Mouse (Mus musculus) layer of hippocampus, postnatal 36 days (tissue): ENCODE measurements around the gene Strn4. TPM values are rescaled to one million over a fixed set of nuclear protein-coding genes. Genes with fewer than 3 reads are reported as not detected.

ENCODE experiments used
- DNase-seq, 2 experiments: peaks; one replicate each; pipeline ENCODE4 v3.0.0; 2022
- total RNA-seq, 2 experiments: library from RNA; stranded (reverse); gene quantifications; 2 replicates each; pipeline ENCODE4 v1.2.3; 2021

Strn4 gene
- total RNA-seq, 2 experiments from 2014 or later: 288 to 292 TPM

DNA sequence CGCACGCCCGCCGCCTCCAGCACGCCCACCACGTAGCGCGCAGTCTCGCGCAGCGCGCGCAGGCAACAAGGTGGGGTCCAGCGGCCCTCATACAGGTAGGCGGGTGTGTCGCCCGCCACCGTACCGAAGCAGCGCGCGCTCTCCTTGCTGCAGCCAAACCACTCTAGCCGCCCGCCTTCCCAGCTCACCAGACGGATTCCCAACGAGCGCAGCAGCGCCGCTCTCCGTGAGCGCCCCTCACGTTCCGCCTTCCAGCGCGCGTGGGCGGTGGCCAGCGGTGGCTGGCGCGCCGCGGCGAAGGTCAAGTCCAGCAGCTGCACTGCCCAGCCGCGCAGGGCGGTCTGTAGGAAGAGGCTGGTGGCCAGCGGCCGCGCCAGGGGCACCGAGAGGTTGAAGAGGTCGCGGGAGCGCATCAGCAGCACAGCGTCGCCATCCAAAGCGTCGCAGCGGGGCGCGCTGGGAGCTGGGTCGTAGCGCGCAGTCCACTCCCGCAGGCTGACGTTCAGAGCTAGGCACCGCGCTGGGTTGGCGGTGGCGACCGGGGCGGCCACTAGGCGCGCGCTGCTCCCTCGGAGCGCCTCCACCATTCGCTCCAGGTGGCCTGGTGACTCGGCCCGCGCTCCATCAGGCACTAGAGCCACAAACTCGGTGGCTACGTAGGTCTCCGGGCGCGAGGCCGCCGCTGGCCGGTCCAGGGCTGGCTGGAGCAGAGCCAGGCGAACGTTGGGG lies 4.6 kb upstream of the Strn4 start:
- no peak for DNase-seq

DNA sequence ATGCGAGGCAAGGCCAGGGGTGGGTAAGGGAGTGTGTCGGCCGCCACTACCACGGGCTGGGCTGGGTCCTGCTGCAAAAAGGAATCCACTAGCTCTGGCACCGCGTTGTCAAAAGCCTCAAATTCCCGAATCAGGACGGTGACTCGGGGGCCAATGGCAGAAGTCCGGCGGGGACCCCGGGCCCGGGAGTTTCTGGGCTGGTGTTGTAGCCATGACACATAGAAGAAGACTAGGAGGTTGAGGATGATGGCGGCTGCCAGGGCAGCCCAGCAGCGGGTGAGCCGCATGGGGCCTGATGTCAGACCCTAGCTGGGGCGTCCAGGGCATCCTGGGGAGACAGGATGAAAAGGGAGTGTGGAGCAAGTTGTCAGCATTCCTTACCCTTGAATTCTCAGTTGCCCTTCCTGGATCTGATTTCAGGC lies 4.0 kb upstream of the Strn4 start:
- DNase-seq: no peak

DNA sequence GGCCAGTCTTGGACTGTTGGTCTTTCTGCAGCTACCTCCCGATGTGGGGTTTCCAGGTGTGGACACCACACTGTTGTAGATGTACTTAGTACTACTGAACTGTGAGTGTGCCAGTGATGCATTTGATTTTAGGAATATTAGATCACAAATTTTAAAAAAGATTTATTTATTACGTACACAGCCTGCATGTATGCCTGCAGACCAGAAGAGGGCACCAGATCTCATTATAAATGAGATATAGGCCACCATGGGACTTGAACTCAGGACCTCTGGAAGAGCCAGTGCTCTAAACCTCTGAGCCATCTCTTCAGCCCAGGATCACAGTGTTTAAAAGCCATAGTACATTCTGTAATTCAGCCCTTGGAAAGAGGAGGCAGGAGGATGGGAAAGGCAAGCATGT lies 3.2 kb upstream of the Strn4 start:
- no peak for DNase-seq

DNA sequence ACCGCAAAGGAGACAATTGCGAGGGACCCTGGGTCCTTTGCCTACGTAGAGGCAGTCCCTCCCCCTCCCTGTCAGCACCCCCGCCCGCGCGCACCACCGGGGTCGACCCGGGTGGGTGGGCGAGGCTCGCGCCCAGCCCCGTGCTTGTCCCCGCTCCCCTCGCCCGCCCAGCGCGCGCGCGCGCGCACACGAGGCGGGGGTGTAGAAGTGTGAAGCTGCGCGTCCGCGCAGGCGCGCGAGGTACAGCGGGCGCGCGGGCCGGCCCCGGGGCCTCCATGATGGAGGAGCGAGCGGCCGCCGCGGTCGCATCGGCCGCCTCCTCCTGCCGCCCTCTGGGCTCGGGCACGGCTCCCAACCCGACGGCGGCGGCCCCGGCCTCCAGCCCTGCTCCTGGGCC lies 387 bp downstream of the Strn4 start:
- DNase-seq: peak; percentile 75 to 77

DNA sequence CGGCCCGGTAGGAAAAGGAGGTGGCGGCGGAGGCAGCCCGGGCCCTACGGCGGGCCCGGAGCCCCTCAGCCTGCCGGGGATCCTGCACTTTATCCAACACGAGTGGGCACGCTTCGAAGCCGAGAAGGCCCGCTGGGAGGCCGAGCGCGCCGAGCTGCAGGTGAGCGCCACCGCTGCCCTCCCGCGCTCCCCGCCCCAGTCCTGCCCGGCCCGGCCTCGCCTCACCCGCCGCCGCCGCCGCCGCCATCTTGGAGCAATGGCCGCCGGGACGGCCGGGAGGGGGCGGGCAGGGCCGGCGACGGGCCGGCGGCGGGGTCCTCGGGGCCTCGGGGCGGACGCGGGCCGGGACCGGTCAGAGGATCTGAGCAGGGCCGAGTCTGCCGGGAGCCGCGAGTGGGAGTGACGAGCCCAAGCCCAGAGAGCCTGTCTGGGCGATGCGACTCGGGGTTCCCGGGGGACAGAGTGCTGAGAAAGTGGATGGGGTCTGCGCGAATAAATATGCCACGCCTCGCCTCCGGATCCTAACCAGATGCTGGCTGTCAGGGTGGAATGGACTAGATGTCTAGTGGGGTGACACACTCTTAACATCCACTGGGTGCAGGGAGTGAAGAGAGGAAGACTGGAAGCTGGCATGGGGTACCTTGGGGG lies 910 bp downstream of the Strn4 start, which contains the start of gene Fkrp:
Gene Fkrp (minus strand): TSS at position 258 of the 648 bp plus-strand sequence.
- DNase-seq: peak; percentile 59 to 61

DNA sequence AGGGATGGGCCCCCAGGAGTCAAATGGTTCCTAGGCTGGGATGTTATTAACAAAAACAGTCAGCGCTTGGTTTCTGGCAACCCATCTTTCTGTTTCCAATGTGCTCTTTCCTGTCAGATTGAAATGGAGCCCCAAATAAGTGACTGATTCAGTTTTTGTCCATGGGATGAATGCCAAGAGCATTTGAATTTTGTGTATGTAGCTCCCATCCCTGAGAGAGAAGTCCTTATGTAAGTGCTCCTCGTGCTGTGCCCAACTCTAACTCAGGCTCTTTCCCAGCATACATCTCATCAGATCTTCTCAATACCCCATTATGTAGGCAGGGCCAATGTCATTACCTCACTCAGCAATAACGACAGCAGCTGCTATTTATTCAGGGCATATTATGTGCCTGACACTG lies 2.0 kb downstream of the Strn4 start:
- no peak for DNase-seq

DNA sequence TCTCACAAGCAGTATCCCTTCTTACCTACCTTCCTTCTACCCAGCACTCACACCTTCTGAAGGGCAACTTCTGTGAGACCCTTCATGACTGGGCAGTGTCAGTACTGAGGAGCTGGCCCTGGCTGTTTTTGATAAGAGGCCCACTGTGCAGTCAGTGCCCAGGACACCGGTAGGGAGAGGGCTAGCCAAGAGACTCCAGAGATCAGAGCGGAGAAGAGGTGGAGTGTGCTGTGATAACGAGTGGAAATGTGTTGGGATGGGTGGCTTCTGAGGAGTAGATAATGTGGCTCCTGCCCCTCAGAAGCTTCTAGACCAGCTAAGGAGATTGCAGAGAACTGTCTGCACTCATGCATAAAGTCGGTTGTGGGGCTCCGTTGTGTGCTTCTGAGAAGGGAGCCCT lies 4.1 kb downstream of the Strn4 start:
- no peak for DNase-seq

DNA sequence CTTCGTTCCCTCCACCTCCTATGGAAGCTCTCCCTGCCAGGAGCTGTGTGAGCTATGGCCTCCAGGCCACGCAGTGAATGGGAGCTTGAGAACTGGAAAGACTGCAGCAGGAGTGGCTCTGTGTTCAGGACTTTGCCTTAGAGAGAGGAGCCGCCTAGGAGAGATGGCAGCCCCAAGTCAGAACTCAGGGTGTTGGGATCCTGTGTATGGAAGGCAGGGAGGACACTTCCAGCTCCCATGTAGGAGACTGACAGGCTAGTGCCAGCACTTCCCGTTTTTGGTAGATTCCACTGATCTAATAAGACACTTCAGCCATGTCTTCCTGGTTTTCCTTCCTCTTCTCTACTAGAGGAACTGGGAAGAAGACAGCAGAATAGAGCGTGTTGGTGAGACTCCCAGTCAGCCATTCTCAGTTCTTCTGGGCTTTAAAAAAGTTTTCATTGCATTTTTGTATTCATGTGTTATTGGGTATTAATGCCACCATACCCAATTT lies 4.6 kb downstream of the Strn4 start:
- DNase-seq: no peak

DNA sequence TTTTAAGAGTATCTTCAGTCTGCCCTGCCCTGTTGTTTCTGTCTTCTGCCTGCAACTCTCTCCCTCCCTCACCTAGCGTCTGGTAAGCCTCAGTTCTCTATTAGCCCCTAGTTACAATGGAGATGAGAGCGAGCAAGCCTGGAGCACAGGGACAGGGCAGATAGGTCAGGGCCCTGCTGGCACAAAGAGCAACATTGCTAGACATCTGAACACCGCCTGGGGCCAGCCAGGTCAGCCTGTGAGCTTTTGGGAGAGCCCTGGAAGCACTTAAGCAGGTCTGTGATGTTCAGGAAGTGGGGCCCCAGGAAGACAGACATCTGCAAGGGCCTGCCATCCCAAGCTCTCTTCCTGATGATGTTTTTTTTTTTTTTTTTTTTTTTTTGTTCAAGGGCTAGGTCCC lies 5.4 kb downstream of the Strn4 start:
- no peak for DNase-seq

DNA sequence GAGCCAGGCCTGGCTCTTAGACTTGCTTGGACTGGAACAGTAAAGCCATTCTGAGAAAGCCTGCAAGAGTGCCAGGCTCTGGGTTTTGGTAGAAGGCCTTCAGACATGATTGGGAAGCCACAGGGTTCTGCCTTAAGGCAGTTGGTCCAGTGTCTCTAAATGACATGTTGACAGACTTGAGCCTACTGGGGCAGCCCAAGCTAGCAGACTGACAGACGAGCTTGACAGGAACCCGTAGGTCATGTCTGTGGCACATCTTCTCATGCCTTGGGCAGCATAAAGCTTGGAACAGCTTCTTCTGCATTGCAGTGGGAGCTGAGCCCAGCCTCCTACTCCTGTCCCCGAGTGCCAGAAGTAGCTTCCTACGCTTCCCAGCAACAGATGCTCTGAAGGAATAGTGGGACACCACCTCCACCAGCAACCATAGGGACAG lies 6.0 kb downstream of the Strn4 start:
- peak; percentile 76 to 78 for DNase-seq

DNA sequence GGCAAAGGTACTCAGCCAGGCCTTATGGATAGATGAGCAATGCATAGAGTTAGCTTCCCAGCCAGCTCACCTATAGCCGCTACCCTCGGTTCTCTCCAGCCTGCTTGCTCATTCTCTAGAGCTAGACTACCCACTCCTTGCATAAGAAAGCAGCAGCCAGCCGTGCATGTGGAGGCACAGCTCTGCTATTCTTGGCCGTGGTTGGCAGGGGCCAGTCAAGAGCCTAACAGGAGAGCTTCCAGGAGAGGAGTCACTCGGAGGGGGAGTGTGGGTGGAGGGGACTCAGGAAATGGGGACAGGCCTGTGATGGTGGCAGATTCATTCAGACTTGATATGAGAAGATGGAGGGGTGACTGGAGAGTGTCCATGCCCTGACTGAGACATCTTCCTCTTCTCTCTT lies 8.0 kb downstream of the Strn4 start:
- no peak for DNase-seq

DNA sequence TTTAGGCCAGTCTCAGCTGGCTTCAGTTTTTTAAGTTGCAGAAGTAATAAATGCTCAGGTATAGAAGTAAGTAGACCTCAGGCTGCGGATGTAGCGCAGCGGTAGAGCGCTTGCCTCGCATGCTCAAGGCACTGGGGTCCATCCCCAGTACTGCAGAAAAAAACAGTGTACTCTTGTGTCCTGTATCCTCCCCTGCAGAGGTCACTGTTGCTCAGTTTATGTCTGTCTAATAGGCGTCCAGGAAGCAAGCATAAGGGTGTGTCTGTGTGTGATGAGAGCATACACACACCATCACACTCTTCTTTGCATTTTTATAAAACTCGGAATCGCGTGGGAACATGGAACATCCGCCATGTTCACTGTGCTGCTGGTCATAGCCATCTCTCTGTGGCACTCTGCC lies 10.1 kb downstream of the Strn4 start:
- DNase-seq: no peak

DNA sequence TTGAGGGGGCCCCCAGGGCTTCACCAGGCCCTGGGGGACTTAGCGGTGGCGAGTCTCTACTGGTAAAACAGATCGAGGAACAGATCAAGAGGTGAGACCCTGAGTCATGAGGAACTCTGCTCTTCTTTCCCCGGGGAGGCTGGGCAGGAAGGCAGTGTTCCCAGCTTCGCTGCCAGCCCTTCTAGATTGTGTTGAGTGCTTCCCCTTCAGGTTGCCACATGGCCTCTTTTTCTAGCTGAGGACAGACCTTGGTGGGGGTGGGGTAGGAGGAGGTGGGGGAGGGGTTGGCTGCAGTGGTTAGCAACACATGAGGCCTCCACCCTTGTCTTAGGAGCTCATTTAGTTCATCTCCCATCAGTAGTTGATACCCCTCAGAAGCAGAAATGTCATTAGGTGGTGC lies 10.9 kb downstream of the Strn4 start:
- DNase-seq: no peak

DNA sequence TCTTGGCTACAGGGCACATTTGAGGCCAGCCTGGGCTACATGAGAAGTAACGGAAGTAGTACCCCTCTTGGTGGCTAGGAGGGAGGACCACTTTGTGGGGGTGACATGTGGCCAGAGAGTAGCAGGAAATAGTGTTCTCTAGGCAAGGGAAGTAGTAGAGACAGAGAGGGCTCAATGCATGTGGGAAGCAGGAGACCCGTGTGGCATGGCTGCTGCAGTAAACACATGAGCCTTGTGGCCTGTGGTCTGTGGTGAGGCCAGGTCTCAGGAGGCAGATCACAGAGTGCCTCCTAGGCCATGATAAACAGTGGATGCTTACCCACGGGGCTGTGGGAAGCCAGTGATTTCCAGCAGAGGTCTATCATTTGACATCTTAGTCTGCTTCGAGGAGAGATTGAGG lies 11.6 kb downstream of the Strn4 start:
- no peak for DNase-seq

DNA sequence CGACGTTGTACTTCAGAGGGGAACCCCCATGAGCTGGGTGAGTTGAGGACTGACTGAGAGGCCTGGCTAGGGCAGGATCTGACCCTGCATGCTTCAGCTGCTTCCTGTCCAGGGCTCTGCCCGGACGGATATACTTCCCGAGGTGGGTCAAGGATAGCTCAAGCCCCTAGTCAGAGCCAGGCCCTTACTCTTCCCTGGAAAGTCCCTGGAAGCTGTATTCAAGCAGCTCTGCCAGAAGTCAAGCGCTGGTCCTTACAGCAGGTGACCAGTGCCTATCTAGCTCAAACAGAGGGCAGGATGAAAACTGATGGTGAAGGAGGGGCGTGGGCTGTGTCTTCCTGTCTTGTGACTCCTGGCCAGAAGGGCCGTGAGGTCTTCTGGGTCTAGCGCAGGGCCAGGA lies 14.8 kb downstream of the Strn4 start:
- no peak for DNase-seq

DNA sequence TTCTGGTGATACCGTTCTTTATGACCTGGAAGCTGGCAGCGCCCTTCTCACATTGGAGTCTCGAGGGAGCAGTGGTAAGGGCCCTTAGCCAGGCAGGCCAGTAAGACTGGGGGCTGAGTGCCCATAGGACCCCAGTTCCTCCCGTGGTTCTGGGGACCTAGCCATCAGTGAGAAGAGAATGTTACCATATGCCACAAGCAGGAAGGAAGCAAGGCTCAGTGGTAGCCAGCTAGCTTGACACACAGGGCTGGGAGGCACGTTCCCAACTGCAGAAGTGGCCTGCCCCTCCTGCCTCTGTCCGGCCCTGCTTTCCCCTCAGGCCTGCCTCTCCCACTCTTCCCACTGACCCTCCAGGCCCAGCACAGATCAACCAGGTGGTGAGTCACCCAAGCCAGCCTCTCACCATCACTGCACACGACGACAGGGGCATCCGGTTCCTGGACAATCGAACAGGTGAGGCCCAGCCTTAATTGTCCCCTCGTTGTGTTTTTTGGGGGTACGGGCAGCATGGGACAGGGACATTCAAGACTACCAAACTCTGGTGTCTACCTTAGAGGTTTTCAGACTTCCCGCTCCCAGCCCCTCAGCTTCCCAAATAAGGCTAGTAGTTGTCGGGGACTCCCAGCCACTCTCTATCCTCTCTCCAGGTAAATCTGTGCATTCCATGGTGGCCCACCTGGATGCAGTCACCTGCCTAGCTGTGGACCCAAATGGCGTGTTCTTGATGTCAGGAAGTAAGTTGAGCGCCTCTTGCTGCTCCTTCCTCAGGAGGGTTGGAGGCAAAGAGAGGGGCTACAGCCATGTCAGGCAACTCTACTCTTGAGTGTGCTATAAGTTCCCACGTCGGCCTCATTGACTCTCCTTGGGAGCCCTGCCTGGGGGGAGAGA lies 22.5 kb downstream of the Strn4 start:
- no peak for DNase-seq

DNA sequence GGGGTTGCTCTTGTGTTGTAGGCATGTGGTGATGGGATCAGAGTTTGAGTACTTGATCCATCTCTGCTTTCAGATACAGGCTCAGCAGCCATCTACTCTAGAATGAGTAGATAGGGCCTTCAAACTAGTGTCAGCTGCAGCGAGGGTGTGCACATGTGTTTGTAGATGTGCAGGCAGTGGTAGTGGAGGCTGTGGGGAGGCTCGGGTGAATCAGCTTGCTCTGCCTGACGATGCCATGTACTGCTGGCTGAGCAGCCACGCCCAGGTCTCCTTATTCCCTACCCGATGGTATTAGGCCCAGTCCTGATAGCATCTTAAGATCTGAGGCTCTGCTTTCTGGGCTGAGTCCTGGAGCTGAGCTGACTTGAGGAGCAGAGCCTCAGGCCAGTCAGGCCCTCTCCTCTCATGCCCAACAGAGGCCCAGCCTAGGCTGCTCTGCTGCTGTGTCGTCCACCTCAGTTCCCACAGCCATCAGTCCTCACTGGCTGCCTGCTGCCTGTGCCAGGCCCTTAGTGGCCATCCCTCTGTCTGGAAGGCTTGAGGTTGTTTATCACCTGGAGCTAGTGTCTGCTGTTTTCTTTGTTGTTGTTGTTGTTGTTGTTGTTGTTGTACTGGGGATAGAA lies 23.2 kb downstream of the Strn4 start:
- DNase-seq: no peak

DNA sequence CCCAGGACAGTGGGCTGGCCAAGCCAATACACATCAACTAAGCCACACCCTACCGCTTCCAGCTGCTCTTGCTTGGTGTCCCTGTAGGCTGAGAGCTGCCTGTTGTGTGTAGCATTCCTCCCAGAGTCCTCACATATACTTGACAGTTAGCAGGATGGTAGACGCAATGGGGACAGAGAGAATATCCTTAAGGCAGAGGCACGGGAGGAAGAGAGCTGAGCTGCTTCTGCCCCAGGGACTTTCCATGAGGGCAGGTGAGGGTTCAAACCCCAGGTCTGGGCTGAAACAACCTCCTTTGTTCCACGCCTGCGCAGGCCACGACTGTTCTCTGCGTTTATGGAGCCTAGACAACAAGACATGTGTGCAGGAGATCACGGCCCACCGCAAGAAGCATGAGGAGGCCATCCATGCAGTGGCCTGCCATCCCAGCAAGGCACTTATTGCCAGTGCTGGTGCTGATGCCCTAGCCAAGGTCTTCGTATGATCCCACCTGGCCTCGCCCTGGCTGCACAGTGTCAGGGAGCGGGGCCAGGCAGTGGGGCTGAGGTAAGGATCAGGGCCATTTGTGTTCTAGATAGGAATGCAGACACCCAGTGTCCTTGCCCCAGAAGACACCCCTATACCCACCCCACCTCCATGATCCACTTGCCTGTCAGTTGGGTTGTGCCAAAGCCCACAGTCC lies 23.9 kb downstream of the Strn4 start:
- no peak for DNase-seq

DNA sequence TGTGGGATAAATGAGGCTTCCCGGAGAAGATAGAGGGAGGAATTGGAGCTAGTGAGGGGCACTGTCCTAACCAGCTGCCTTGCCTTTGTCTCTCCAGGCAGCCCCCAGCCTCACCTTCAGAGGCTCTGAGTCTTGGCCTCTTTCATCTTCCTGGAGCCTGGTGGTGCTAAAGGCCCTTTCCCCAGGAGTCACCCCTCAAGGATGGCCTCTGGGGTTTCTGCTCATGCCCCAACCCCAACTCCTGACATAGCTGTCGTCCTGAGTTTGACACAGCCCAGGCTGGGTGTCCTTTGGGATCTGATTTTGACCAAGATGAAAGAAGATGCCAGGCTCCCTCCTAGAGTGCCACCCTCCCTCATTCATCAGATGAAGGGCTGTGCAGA lies 24.4 kb downstream of the Strn4 start:
- DNase-seq: no peak

DNA sequence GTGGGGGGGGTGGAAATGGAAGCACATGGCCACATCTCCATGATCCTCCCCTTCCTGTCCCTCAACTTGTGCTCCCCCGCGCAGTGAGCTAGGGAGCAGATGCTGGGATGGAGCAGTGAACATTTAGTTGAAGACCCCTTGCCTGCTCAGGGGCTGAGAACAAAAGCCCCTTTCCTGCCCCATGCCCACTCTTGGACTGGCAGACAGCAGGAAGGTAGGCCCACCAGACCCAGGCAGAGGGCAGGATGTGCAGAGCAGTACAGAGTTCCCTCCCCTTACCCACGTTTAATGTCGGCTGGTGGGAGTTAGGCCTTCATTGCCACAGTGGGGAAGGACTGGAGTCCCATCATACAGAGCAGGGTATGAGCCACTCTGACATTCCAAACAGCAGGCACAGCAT lies 25.4 kb downstream of the Strn4 start:
- DNase-seq: no peak

DNA sequence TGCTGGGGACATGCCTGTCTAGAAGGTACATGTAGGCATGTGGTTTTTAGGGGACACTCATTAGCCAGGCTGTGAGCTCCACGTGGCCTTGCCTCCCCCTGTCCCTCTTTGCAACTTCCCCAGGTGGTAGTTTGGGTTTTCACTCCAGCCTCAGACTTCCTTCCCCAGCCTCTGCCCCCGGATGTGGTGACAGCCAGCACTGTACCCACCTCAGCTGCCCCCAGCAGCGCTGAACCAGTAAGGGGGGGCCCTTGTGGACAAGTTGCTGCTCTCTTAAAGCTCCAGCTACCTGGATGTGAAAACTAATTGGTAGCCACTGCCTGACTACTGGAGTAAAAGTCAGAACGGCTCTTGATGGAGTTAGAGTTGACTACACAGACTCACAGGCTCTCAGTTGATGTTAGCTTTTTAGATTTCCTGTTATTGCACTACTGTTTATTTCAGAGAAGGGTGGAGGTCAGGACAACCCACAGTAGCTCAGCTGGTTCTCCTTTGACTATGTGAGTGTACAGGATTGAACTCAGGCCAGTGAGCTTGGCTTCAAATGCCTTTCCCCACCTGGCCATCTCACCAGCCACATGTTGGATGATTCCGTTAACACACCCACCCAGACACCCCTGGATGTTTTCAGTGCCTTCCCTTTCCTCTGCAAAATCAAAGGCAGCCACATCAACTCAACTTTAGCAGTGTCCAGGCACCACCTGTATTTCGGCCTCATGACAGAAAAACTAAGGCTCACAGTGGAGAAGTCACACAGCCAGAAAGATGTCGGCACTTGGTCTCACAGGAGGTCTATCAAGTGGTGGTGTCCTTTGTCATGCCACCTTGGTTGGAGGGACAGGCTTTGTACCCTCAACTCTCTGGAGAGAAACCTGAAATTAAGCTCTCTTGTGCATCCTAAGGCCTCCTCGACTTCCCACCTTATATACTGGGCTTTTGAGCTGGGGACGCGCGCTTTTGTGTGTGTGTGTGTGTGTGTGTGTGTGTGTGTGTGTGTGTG lies 26.2 kb downstream of the Strn4 start:
- DNase-seq: no peak
